Mouse (Mus musculus) duodenum, adult 2 months (tissue): ENCODE data around the gene 1700029I15Rik. TPM values are rescaled to one million over a fixed set of nuclear protein-coding genes. Genes with fewer than 3 reads are reported as not detected.

Experiments used
- polyA plus RNA-seq: library from polyadenylated mRNA; depleted of rRNA; stranded (reverse); fragments of >200 nt; gene quantifications from 2 replicates; pipeline ENCODE4 v1.2.3, GENCODE M21; 2012; ENCODE audit warnings: low replicate concordance; rRNA removed

The 1700029I15Rik gene
- polyA plus RNA-seq, result 7.9 and 8.0 TPM in 2 replicates

DNA sequence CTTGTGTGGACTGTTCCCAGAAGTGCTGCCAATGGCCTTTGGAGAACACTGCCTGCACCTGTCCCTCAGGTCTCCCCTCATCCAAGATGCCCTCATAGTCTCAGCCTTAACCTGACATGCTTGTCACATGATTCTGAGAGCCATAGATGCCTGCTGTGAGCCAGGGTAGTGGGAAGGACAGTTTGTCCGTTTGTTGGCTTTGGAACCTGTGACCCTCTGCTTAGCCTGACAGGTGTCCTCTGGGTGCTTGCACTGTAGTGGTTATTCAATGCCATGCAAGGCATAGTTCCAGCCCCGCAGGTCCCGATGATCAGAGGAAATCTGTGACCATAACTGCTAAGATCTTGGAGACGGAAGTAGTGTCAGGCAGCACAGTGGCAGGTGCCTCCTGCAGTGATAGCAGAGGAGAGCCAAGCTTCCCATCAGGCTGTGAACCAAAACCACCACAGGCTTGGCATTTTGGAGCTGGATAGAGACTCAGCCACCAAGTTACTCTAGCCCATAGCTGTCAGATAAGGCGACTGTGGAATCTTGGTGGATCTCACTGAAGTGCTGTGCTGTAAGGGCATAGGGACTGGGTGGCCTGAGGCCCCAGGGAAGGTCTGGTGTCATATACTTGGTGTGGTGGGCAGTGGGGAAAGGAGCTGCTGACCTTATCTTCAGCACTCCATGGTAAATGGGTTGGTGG lies at the start of gene 1700029I15Rik:
Gene 1700029I15Rik, plus strand, starts transcription at position 638 of the 688 bp plus-strand sequence.

DNA sequence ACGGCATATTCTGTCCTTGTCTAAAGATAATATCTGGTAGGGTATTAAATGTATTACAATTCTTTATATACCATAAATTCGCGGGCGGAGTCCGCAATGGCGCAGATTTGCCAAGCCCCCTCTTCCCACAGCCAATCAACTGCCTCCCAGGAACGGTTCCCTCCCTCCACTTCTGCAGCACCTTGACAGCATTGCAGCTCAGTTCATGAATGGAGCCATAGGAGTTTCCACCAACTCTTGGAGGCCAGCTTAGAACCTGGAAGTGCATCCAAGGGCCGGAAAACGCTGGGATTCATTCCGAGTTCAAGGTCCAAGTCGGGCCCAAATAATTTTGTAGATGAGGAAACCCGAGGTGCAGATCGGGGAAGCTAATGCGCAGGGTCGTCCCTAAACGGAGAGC lies 7.8 kb upstream of the 1700029I15Rik start, which contains the start of the genes Pex16 and Large2:
Gene Pex16, plus strand, starts transcription at position 163 of the 400 bp plus-strand sequence.
Gene Large2, minus strand, starts transcription at position 356 of the 400 bp plus-strand sequence.

DNA sequence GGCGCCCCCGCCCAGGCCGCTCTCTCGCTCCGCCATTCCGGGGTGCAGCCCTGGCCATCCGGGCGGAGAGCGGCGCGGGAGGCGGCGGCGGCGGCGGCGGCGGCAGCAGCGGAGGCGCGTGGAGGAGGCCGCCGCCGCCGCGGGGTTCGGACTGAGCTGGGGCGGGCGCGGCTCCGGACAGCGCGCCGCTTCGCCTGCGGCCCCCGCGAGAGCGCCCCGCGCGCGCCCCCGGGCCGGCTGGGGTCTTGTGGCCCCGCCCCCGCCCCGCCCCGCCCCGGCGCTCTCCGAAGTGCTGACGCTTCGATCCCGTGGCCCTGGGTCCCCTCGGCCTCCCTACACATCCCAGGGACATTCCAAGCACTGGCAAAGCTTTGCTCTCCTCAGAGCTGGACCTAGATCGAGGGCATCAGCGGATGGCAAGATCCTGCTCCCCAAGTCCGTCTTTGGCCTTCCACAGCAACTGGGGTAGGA lies 18.8 kb downstream of the 1700029I15Rik start, which contains the start of gene Mapk8ip1:
Gene Mapk8ip1, minus strand, starts transcription at position 173 of the 471 bp plus-strand sequence.

DNA sequence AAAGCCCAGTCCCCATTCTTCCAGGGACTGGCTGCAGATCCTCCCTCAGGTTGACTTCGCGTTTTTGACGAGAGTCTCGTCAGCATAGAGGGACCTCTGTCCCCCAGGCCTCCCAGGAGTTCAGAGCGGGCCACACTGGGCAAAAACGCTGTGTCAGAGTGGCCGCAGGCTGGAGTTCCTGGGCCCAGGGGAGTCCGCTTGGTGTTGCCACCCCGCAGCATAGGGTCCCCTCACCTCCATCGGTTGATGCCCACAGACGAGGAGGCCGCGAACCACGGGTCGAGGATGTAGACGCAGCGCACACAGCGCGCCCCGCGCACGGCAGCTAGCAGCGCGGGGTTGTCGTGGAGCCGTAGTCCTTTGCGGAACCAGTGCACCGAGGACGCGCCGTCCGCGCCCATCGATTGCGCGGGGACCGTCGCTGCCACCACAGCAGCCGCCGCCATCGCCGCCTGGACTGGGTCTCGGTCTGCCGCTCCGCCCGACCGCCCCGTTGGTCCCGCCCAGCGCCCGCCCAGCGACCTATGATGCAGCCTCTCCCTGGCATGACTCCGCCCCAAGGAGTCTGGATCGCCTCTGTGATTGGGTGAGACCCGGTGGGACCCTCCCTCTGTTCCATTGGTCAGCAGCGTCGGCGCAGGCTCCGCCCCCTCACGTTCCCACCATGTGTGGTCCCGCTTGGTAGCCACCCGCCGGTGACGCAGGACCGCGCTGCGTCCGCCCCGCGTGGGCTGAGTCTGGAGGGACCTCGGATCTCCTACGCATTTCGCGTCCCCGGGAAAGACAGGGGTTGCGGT lies 51.4 kb downstream of the 1700029I15Rik start, which contains the start of gene Cry2:
Gene Cry2, minus strand, starts transcription at position 466 of the 797 bp plus-strand sequence.

Other genes with a start within 250 kb of the 1700029I15Rik start
- 94.1 and 192 TPM in 2 replicates for gene Pex16, start 7.9 kb upstream of the 1700029I15Rik start, polyA plus RNA-seq
- gene Large2, start 7.7 kb upstream of the 1700029I15Rik start, polyA plus RNA-seq, result 10.7 and 22.5 TPM in 2 replicates
- 5.9 and 6.5 TPM in 2 replicates for gene Mapk8ip1, start 18.7 kb downstream of the 1700029I15Rik start, polyA plus RNA-seq
- gene Cry2, start 51.5 kb downstream of the 1700029I15Rik start, polyA plus RNA-seq, result 5.3 and 8.8 TPM in 2 replicates
- 137 and 210 TPM in 2 replicates for gene Slc35c1, start 78.0 kb downstream of the 1700029I15Rik start, polyA plus RNA-seq
- 4.0 and 7.2 TPM in 2 replicates for gene Chst1, start 217.2 kb downstream of the 1700029I15Rik start, polyA plus RNA-seq